Mouse (Mus musculus) cerebellum, postnatal 4 days (tissue): Measurements from ENCODE around the gene Kif11.

Experiments used
- DNase-seq, 2 experiments: peaks; one replicate each; pipeline ENCODE4 v3.0.0; 2022; ENCODE audit warnings: low spot score in 2 of 2, mixed read lengths in 1 of 2

The Kif11 gene

DNA sequence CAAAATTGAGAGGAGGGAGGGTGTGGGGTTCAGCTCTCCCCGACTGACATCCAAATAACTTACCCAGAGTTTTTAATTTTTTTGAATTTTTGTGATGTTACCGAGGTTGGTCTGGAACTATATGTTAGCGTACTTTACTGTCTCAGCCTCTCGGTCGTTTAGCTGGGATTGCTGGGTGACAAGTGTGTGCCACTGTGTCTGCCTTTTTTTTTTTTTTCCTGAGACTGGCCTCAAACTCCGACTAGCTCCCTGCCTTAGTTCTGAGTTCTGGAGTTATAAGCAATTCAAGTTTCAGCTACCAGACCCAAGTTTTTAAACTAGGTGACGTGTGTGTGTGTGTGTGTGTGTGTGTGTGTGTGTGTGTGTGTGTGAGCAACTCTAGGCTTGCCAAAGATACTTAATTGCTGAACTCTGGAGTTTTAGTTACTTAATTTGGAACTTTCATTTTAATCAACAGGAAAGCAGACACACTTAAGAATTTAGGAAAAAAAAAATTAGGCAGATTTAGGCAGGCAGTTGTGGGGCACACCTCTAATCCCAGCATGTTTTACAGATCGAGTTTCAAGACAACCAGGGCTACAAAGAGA is 1.3 kb downstream of the Kif11 start:
- no peak for DNase-seq

GRCm38 (mm10) chr19:37378816-37379215 is 2.6 kb downstream of the Kif11 start:
- DNase-seq, result no peak

DNA sequence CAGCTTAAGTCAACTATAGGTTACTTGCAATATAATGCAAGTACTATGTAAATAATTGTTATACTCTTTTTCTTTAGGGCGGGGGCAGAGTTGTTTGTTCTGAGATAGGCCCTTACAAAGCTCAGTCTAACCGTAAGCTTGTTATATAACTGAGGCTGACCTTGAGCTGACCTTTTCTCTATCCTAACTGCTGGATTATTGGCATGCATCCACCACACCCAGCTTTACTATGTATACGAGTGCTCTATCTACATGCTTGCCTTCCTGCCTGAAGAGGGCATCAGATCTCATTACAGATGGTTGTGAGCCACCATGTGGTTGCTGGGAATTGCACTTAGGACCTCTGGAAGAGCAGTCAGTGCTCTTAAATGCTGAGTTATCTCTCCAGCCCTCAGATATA is 9.9 kb downstream of the Kif11 start:
- no peak for DNase-seq

DNA sequence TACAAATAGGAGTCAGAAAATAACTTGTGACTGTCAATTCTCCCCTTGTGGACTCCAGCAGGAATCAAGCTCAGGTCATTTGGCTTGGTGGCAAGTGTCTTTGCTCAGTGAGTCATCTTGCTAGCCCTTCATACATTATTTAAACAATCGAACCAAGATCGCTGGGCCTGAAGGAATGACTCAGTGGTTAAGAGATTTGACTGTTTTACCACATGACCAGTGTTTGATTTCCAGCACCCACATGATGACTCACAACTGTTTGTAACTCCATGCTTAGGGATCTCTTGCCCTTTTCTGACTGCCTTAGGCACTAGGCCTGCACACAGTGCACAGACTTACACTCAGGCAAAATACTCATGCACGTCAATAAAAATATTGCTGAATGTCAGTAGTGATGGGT is 15.7 kb downstream of the Kif11 start:
- no peak for DNase-seq

- no peak for DNase-seq
These were observed 20.1 kb downstream of the Kif11 start for GRCm38 (mm10) chr19:37396279-37396678.

DNA sequence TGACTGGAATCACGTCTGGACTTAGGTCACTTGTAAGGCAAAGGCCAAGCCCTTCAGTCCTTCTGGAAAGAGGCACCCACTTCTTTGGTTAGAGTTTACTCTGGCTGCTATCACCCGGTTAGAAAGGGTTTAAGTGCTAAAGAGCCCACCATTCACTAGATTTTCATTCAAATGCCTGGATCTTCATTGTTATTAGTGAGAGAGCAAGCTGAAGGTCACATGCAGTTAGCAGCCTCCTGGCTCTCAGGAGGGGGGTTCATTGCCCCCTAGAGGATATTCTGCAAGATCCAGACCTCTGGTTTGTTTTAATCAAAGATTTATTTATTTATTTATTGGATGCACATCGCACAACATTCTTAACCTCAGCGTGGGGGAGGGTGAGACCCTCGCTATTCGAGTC is 24.7 kb downstream of the Kif11 start:
- no peak for DNase-seq

GRCm38 (mm10) chr19:37418294-37418693 is 42.1 kb downstream of the Kif11 start:
- DNase-seq, result peak in 1 of 2 experiments; percentile 8

DNA sequence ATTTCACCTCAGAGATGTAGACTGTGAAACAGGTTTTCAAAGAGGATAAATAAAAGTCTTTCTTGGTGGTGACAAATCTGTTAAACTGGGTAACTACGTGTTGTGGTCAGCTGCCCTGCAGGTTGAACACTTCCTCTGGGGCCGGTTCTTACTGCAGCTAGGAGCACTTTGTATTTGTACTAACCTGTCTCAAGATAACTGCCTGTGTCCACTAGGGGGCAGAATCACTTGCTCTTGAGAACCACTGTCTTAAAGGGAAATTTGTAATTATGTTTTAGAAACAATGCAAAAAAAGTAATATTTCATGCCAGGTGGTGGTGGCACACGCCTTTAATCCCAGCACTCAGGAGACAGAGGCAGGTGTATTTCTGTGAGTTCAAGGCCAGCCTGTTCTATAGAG is 43.4 kb downstream of the Kif11 start:
- DNase-seq, result peak in 1 of 2 experiments; percentile 27

GRCm38 (mm10) chr19:37428589-37428988 is 52.4 kb downstream of the Kif11 start:
- no peak for DNase-seq

- no peak for DNase-seq
These were observed 55.0 kb downstream of the Kif11 start for GRCm38 (mm10) chr19:37431139-37431756.

- no peak for DNase-seq
These were observed 56.8 kb downstream of the Kif11 start for GRCm38 (mm10) chr19:37432868-37433570.

GRCm38 (mm10) chr19:37433895-37434262 is 57.7 kb downstream of the Kif11 start:
- DNase-seq, result peak in 1 of 2 experiments; percentile 8

DNA sequence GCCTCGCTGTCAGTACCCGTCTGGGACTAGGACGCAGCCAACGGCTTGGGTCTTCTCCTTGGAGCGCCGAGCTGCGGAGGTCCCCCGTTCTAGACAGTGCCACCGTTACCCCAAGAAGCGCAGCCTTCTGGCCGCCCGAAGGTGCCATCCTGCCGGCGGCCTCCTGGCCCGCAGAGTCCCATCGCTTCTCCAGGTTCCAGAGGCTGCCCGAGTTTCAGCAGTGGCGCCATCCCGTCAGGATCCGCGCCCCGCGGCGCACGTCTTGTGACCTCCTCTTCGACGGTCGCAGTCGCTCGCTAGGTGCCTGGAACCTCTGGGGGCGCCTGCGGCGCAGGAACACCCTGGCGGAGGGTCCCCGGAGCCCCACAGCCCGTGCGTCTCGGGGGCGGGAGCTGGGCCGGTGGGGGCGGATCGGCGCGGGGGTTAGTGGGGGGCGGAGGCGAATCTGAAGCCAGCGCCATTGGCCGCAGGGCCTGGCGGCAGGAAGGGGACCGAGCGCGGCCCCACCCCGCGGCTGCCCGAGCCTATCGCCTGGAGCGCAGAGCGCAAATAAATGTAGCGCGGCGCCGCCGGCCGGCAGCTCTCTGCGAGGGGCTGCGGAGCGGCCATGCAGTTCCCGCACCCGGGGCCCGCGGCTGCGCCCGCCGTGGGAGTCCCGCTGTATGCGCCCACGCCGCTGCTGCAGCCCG is 58.2 kb downstream of the Kif11 start, which contains the start of gene Hhex:
TSS of gene Hhex (plus strand) at position 548 of the 689 bp plus-strand sequence.
- DNase-seq, result peak; percentile 33 to 38

- no peak for DNase-seq
These were observed 59.0 kb downstream of the Kif11 start for GRCm38 (mm10) chr19:37435041-37435852.

DNA sequence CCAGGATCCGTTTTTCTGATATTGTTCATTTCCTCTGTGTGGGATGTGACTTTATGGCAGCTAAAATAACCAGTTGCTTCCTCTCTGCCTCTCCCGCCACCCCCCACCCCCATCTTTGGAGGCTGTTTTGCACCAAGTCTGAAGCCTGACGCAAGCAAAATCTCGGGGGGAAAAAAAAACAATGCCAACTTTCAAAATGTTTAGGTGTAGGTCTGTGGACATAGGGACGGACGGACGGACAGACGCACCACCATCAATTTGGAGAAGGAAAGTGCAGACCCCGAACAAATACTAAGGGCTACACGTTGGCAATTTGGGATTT is 59.6 kb downstream of the Kif11 start:
- no peak for DNase-seq

GRCm38 (mm10) chr19:37436514-37437288 is 60.5 kb downstream of the Kif11 start:
- no peak for DNase-seq

GRCm38 (mm10) chr19:37437289-37437606 is 61.0 kb downstream of the Kif11 start:
- DNase-seq, result no peak

GRCm38 (mm10) chr19:37440181-37440580 is 64.0 kb downstream of the Kif11 start:
- DNase-seq, result no peak

- no peak for DNase-seq
These were observed 64.7 kb downstream of the Kif11 start for GRCm38 (mm10) chr19:37440708-37441475.

DNA sequence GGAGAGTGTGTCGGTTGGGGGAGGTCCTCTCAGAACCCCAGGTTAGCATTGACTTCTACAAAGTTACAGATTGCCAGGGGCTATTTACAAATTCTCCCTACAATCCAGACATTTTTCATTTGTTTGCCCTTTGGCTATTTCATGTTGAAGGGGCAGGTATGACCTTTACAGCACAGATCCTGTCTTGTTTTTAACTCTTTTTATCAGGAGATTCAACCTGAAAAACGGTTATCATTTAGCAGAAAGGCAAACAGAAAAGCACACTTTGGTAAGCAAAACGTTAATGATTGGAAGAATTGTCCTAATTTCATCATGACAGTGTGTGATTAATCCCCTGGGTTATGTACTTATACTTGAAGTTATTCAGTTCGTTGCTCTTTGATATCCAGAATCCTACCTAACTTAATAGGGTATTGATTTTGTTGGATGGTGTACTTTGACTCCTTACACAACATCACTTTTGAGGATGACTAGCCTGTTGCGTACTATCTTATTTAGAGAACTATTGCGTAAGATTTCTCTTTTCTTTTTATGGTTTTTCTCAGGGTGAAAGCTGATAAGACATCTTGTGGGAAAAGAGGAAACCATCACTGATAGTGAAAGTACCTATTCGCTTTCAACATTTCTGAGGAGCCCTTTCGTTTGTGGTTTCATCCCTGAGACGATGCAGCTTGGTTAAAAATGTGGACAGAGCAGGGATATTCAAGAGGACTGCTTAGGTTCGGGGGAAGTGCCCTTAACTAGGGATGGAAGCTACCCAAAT is 66.5 kb downstream of the Kif11 start:
- DNase-seq, result no peak
